Mouse (Mus musculus): ENCODE data around the gene Tmie.
"Not testable (repeated sequence)": the region's sequence is repeated elsewhere in the genome, so short reads cannot be mapped to it uniquely, and the experiment has no call there.

Tmie gene

GRCm38 (mm10) chr9:110841438-110841837 lies 38.5 kb downstream of the Tmie start:
- no peak for DNase-seq (ENCODE audit: extremely low spot score, low spot score)

GRCm38 (mm10) chr9:110840905-110841304 lies 39.0 kb downstream of the Tmie start:
- no peak for DNase-seq (ENCODE audit: extremely low spot score, low spot score)

GRCm38 (mm10) chr9:110836112-110836511 lies 43.8 kb downstream of the Tmie start:
- no peak for DNase-seq (ENCODE audit: extremely low spot score, low spot score)

- DNase-seq (ENCODE audit: extremely low spot score, low spot score) = no peak
Measured at GRCm38 (mm10) chr9:110834961-110835360, 45.0 kb downstream of the Tmie start.

GRCm38 (mm10) chr9:110834411-110834810 lies 45.5 kb downstream of the Tmie start, which contains the start of gene Prss45:
Gene Prss45, plus strand, starts transcription at chr9:110834588.
- no peak for DNase-seq (ENCODE audit: extremely low spot score, low spot score)

GRCm38 (mm10) chr9:110833021-110833420 lies 46.9 kb downstream of the Tmie start:
- DNase-seq (ENCODE audit: extremely low spot score, low spot score) = no peak

- no peak for DNase-seq (ENCODE audit: extremely low spot score, low spot score)
Measured at GRCm38 (mm10) chr9:110826390-110826789, 53.5 kb downstream of the Tmie start, which contains the start of gene Prss43. Gene Prss43, plus strand, starts transcription at chr9:110826690.

- no peak for DNase-seq (ENCODE audit: extremely low spot score, low spot score)
Measured at GRCm38 (mm10) chr9:110825832-110826231, 54.1 kb downstream of the Tmie start.

- no peak for DNase-seq (ENCODE audit: extremely low spot score, low spot score)
Measured at GRCm38 (mm10) chr9:110825426-110825825, 54.5 kb downstream of the Tmie start.

GRCm38 (mm10) chr9:110821436-110821835 lies 58.5 kb downstream of the Tmie start:
- no peak for DNase-seq (ENCODE audit: extremely low spot score, low spot score)

- not testable (repeated sequence) for DNase-seq (ENCODE audit: extremely low spot score, low spot score)
Measured at GRCm38 (mm10) chr9:110820546-110820945, 59.4 kb downstream of the Tmie start.

Measured in neural tube, embryonic 10.5 days (tissue).